Mouse (Mus musculus) ovary, postnatal 14 days (tissue): Measurements from ENCODE around the gene Prelid1.

Experiments used
- DNase-seq: peaks from one replicate; pipeline ENCODE4 v3.0.0; 2022; ENCODE audit warnings: low spot score

The Prelid1 gene

DNA sequence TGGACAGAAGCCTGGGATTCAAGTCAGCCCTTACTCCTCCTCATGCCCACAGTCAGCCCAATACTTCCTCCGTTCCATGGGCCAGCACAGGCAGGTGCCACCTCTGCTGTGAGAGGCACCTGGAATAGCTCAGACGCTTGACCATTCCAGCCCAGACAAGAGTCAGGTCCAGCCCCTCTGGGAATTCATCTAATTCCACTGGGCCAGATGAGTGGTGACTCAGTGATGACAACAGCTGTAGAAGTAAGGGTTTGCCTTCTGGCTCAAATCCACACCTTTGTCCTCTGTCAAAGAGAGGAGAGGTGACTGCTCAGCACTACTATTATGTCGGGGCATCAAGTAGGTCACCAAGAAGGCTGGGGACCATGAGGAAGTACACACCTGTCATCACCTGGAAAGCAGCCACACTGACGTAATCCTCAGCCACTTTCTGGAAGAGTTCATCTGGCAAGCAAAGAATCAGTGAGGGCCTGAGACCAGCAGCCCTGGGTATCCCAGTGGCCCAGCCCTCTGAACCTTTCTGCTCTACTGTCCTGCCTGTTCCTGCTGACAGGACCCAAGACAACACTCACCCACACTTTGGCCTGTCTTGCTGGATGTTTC is at the start of gene Prelid1:
Gene Prelid1 (plus strand): TSS at position 570 of the 603 bp plus-strand sequence.
- no peak for DNase-seq

DNA sequence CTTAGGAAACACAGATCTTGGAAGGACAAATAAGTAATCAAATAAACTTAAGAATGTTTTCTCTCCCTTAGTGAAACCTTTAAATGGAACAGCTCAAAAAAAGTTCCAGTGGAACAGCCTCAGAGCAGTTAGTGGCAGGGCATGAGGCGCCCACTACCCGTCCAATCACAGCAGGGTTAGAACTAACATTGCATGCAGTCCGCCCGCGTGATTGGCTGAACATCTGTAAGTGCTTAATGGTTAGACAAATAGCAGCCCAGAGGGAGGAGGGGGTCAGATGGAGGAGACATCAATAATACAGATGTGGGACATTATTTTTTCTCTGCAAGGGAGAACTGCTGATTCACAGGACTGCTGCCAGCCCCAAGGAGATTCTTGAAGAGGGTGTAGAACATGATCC is 43.1 kb upstream of the Prelid1 start:
- no peak for DNase-seq

DNA sequence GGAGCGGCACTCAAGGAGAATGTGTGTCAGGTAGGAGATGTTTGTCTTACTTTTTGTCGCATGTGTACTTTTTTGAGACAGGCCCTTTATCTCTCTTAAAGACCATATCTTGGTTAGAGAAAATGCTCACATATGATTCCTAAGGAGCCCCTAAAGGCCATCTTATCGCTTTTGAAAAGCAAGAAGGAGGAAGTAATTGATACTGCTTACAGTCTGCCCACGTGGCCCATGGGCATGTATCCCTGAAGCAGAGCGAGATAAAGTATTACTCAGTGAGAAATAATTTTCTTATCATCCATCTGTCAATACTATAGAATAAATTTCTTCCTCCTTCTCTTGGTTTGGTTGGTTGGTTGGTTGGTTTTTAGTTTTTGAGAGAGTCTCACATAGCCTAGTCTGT is 42.7 kb upstream of the Prelid1 start:
- no peak for DNase-seq

DNA sequence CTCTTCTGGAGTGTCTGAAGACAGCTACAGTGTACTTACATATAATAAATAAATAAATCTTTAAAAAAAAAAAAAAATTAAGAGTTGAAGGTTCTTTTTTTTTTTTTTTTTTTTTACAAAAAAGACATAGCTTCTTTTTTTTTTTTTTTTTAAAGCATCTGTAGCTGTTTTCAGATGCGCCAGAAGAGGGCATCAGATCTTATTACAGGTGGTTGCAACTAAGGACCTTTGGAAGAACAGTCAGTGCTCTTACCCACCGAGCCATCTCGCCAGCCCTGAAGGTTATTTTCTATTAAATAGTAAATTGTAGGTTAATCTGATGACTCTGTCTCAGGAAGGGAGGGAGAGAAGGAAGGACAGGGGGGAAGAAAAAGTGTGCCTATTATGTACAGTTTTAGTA is 31.4 kb upstream of the Prelid1 start:
- DNase-seq = no peak

DNA sequence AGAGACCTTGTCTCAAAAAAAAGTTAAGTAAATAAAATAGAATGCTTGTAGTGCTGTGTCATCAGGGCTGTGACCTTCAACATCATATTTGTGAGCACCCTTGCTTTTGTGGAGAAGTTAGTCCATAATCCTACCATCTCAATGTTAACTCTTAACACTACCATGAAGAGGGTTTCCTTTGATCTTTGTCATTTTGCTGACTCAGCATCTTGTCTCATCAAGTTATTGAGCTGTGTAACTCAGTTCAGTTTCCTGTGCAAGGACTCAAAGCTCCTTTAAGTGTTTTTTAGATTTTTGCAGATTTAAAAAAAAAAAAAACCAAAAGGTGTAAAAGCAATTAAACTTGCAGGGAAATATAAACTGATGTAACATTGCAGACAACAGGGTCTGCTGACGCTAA is 23.5 kb upstream of the Prelid1 start:
- DNase-seq = no peak

DNA sequence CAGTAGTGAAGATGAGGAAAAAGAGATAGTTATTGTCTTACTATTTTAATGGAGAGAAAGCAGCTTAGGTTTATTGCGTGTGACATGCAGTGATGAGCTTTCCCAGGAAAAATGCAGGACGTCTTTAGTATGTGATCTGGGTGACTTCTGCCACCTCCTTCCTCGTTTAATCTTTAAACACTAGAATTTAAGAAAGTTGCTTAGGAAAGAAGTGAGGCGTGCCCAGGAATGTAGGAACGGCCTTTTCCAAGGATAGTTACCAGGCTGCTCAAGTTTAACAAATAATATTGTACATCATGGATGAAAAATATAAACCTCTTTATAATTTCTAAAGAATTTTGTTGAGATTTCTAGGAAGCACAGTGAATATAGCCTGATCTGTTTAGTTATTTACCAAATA is 19.4 kb upstream of the Prelid1 start:
- DNase-seq = no peak

DNA sequence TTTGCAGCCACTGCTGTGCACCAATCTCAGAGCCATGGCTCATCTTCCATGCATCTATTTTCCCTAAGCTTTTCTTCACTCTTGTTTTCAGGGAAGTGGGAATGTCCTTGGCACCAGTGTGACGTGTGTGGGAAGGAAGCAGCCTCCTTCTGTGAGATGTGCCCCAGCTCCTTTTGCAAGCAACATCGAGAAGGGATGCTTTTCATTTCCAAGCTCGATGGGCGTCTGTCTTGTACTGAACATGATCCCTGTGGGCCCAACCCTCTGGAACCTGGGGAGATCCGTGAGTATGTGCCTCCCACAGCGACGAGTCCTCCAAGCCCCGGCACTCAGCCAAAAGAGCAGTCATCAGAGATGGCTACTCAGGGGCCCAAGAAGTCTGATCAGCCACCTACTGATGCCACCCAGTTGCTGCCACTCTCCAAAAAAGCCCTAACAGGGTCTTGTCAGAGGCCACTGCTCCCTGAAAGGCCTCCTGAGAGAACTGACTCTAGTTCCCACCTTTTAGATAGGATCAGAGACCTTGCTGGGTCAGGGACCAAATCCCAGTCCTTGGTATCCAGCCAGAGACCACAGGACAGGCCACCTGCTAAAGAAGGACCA is 8.2 kb upstream of the Prelid1 start:
- DNase-seq = no peak

DNA sequence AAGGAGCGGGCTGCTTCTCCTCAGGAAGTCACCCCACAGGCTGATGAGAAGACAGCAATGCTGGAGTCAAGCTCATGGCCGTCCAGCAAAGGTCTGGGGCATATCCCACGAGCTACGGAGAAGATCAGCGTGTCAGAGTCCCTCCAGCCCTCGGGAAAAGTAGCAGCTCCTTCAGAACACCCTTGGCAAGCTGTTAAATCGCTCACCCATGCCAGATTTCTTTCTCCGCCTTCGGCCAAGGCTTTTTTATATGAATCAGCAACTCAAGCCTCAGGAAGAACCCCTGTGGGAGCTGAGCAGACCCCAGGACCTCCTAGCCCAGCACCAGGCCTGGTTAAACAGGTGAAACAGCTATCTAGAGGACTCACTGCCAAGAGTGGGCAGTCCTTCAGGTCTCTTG is 7.2 kb upstream of the Prelid1 start:
- DNase-seq = no peak

DNA sequence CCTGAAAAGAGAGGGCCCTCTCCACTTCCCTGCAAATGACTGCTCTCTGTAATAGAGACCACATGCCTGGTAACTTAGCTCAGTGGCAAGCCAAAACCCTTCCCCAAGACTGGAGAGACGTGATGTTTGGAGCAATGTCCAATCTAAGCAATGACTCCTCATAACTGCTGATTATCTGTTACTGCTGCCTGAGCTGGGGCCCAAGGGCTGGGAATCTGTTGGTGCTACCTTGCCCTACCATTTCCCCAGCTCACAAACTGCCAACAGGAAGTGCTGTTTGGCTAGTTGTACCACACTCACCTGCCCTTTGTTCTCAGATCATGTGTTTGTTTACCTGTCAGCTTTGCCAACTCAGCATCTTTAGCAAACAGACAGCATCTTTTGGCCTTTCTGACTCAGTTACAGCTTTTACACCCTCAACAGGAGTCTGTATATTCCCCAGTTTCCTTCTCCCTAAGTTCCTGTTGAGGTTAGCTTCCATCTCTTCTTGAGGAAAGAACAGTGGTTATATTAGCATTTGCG is 5.3 kb upstream of the Prelid1 start:
- DNase-seq = no peak

DNA sequence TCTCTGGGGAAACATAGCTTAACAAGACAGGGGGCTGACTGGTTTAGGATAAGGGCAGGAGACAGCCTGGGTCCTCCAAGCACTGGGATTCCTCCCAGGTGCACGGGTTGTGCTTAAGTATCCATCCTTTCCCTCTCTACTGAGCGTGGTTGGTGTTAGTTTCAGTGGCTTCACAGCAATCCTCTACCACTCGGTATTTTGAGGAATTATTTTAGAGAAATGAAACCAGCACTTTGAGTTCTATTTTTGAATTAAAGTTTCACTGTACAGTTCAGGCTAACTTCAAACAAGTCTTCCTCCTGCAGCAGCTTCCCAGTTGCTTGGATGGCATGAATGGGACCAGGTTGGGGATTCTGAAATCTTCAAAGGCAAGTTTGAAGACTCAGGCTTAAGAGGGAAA is 1.9 kb upstream of the Prelid1 start:
- DNase-seq = no peak

DNA sequence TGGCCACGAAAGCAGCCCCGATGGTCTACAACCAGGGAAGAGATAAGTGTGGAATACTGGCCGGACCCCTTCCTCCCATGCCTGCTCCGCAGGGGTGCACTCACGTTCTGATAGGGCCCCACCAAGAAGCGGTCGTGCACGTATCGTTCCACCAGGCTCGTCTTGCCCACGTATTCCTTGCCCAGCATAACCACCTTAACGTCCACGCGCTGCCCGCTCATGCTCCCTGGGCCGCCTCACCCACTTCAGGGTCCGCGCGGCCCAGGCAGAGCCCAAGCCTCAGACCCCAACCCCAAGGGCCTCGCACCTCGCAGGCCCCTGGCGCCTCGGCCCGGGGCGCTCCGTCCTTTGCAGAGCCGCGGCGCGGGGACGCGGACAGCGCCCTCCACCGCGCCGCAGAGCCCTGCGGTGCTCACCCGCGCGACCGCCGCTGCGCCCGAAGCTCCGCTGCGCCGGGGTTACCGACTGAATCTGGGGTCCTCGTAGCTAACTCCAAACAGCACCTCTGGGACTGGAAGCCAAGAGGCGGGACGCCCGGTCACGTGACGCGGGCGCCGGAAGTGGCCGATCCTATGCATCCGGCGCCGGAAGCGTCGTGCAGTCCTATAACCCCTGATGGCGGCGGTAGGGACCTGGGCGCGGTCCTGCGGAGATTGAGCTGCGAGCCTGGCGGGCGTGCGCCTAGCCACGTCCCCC is 1.3 kb downstream of the Prelid1 start, which contains the start of gene Rab24:
Gene Rab24 (minus strand): TSS at position 513 of the 696 bp plus-strand sequence.
- peak; percentile 77 for DNase-seq

DNA sequence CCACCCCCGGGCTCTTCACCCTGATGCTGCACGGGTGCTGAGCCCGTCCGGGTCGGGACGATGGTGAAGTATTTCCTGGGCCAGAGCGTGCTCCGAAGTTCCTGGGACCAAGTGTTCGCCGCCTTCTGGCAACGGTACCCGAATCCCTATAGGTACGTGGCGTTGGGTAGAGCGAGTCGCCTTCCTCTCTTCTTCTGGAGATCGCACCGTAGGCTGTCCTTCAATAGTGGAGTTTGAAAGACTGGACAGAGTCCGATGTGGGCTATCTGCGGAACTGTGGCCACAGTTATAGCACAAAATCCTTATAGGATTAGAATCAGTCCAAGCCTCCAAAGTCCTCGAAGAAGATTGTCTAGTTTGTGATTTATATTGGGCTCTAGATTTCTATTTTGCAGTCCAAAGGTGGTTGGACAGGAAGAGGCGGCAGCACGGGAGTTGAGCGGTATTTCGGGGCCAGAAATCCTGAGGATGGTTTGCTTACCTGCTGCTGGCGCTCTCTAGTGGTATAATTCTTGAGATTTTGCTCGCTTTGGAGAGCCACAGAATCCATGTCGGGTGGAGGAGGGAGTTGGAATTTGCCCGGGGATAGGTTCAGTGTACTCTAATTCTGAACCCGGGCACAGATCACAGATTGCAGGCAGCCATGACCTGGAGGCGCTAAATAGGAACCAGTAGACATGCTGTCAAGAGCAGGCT is 2.0 kb downstream of the Prelid1 start:
- peak; percentile 27 for DNase-seq

DNA sequence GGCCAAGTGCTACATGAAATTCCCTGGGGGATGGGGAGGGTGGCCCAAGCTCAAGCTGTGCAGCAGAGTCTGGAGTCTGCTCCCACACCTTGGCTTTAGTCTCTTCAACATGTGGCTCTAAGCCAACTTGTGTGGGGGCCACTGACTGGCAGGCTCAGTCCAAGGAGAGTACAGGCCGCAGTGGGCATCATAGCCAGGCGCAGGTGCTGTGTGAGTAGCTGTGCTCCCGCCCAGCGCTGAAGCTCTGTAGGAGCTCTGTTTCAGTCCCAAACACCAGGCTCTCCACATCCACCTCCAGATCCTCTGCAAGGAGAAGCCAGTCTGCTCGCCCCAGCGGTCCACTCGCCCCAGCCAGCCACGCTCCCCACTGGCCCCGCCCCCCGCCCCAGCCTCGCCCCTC is 5.3 kb downstream of the Prelid1 start:
- no peak for DNase-seq

DNA sequence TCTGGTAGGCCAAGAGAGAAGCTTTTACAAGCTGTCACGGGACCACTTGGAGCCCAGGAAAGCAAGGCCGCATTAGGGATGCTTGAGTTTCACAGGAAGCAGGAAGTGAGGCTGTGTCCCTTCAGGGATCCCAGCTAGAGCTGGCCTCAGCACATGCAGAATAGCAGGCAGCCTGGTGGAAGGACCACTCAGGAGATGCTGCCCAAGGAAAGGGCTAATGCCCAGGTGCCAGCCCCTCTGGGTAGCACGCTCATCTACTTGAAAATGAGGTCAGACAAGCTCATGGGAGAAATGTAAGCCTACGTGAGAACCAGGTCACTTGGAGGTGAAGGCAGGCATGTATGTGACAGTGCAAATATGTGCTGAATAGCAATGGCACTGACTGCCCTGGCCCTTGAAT is 6.9 kb downstream of the Prelid1 start:
- no peak for DNase-seq

DNA sequence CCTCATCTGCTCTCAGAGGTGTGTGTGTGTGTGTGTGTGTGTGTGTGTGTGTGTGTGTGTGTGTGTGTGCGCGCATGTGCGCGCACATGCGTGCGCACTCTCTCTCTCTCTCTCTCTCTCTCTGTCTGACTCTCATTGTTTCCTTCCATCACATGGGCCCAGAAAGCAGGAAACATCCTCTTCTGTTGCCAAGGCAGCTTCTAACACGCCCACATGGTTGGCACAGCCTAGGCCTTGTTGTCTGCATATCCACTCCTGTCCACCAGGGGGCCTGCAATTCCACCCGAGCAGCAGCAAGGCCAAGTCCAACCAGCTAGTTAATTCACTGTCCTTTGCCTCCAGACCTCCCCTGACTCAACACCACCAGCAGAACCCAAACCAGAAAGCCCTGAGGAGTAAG is 7.3 kb downstream of the Prelid1 start:
- DNase-seq = peak; percentile 78

DNA sequence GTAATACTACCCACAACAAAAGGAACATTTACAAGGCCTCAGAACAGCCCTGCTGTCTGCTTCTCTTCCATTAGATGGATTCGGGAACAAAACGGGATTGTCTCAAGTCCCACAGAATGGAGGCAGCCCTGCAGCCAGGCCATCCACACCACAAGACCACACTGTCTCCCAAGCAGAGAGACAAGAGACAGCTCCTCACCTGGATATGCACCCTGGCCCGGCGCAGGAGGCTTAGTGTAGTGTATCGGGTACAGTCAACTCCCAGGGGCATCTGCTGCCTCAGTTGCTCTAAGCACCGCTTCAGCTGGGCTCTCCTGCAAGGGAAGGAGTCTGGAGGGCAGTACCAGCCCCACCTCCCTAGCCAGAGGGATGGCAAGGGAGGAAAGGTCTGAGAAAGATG is 7.9 kb downstream of the Prelid1 start:
- no peak for DNase-seq

DNA sequence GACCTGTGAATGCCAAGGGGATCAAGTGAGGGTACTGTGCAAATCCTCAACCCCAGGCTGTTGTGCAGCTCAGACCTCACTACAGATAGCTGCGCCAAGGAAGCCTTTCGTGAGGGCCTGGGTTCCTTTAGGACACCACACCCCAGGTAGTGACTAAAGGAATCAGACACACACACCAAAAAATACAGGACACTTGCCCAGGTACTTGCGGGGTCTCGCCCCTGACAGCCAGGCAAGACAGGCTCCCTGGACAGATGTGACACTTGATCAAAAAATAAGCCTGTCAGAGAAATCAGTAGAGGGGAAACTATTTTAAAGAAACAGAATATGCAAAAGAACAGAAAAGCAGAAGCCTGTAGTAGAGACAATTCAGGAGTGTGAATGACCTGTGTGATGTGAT is 8.3 kb downstream of the Prelid1 start:
- no peak for DNase-seq

DNA sequence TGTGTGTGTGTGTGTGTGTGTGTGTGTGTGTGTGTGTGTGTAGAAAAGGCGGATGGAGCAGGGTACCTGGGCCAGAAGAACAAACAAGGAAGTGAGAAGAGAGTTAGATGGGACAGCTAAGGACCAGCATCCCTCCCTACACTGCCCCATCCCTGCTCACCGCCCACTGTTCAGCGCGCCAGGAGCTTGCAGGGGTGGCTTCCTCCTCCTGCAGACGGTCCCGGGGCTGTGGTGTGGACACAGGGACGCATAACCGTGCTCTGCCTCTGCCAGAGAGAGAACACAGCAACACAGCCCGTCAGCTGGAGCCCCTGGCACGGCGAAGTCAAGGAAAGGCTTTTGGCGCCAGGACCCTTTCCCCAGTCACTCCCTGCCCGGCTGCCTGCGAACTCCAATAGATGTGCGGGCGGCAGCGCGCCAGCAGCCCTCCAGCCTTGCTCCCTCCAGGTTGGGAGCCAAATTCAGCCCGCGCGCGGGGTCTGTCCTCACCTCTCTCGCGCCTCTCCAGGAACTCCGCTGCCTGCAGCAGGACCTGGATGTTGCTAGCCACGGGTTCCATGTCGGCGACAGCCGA is 8.9 kb downstream of the Prelid1 start:
- peak; percentile 22 for DNase-seq

DNA sequence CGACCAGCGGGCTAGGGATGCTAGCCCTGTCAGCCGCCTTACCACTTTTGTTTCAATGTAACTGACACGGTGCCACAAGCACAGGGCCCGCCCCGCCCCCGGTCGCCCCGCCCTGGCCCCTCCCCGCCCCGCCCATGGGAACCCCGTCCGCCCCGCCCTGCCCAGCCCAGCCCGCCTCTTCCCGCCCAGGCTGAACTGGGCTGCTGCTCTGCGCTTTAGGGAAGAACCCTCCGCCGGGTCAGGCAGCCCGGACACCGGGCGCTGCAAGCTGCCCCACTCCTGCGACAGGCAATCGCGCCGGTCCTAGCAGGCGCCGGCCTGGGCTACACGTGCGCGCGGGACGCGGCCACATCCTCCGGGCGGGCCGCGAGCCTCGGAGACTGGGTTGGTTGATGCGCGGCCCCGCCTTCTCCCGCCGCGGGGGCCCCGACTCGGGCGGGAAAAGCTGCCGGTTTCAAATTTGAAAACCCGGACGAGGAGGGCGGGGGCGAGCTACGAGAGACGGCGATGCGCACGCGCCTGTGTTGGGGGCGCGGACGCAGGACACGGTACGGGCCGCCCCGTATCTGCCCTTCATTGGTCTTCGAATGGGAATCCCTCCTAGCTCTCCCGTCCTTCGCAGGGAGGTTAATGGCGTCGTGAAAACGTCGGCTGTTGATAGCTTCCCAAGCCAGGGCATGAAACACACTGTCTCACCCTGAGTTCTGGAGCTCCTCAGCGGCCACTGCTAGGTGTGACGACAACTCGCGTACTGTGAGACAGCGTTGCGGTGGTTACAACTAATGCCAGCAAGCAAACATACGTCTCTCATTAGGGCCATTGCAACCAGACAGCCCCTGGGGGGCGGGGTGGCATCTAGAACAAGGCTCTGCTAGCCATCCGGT is 9.6 kb downstream of the Prelid1 start, which contains the start of gene Mxd3:
Gene Mxd3 (minus strand): TSS at position 141 of the 884 bp plus-strand sequence.
- DNase-seq = peak; percentile 73

DNA sequence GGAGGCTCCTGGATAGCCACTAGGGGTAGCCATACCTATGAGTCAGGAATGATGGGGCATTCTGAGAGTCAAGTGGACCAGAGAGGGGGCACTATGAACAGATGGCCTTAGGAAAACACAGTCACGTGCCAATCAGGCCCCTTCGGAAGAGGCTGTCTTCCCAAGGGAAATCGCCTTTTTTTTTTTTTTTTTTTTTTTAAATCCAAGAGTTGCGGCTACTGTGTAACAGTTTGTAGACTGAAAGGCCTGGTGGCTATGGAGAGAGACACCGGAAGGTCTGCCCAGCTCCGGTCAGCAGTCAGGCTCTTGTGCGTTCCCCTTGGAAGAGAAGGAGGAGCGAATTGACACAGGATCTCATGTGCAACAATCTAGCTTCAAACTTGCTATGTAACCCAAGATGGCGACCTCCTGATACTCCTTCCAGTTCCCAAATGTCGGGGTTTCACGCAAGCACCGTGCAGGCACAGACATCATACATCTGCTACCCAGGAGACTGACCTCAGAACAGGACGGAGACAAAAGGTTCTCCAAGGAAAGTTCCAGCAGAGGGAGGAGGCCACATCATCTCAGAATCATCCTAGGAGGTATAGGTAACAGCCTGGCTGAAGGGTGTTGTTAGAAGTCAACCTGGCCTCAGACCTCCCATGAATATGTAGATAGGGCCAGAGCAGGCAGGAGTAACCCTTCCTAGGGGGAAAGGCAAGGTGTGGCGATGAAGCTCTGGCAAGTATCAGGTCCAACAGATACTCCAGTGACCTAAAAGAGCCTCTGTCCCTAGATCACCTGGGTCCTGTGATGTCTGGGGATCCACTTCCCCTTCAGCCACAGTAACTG is 10.5 kb downstream of the Prelid1 start:
- DNase-seq = no peak
